Mouse (Mus musculus) cortical plate, adult 2 months (tissue): ENCODE results near the gene Aldh16a1.

Experiments
- CTCF ChIP-seq: fragments of 200-500 bp; IDR thresholded peaks from 2 replicates; pipeline ENCODE4 v1.5.1; 2011; ENCODE audit warnings: mild to moderate bottlenecking, control low read depth, low read length; ENCODE audit not compliant: insufficient read depth; ENCODE audit errors: extremely low read depth
- POLR2A ChIP-seq: fragments of 200-500 bp; IDR thresholded peaks from 2 replicates; pipeline ENCODE4 v1.6.1; 2011; ENCODE audit warnings: mild to moderate bottlenecking, low read length, control low read depth; ENCODE audit not compliant: insufficient read depth; ENCODE audit errors: extremely low read depth

GRCm38 (mm10) chr7:45157459-45157858 is 3.1 kb upstream of the Aldh16a1 start:
- TF ChIP-seq POLR2A, result no peak
- no peak for TF ChIP-seq CTCF
